Mouse (Mus musculus): ENCODE measurements around the gene Myh3. TPM values are rescaled to one million over a fixed set of nuclear protein-coding genes. Genes with fewer than 3 reads are reported as not detected.

Myh3 gene
- polyA plus RNA-seq, 2 experiments: 192 to 205 TPM

- H3K27ac ChIP-seq (replicated peaks; ENCODE audit: low read depth, low read length): no peak overlapping the region
- no peaks in the 10 kb centered on the region for H3K4me1 ChIP-seq (ENCODE audit: control insufficient read depth, insufficient read depth, low read length)
- H3K4me3 ChIP-seq (replicated peaks; ENCODE audit: low read length): no peak overlapping the region
- H3K4me2 ChIP-seq (replicated peaks; ENCODE audit: low read depth, low read length, severe bottlenecking): no peak overlapping the region
- no peak for TF ChIP-seq POLR2A (IDR thresholded peaks at IDR 0.05; ENCODE audit: borderline replicate concordance, extremely low read depth, insufficient read depth, insufficient read length)
- WGBS: 34% methylated on average over 11 of the region's 11 CpGs
- H3K36me3 ChIP-seq (ENCODE audit: control insufficient read depth, insufficient read depth, low read length): no peaks in the 10 kb centered on the region
- no peaks in the 10 kb centered on the region for H3K9me3 ChIP-seq (ENCODE audit: control insufficient read depth, low read length)
- ATAC-seq (ENCODE audit: low FRiP score, low read depth) (0 out of 2 replicates have a peak, but pooled peaks have one; percentile 13), DNase-seq (ENCODE audit: low spot score) (peak; percentile 64)
- no peaks in the 10 kb centered on the region for H3K27me3 ChIP-seq (ENCODE audit: control insufficient read depth, insufficient read depth, low read length)
- H3K9ac ChIP-seq (ENCODE audit: low read depth, low read length, severe bottlenecking): no peak overlapping the region
These were observed 34.1 kb downstream of the Myh3 start for GRCm38 (mm10) chr11:67112019-67112850.

GRCm38 (mm10) chr11:67112851-67113202 is 34.7 kb downstream of the Myh3 start:
- TF ChIP-seq POLR2A (IDR thresholded peaks at IDR 0.05; ENCODE audit: borderline replicate concordance, extremely low read depth, insufficient read depth, insufficient read length): no peak
- H3K9ac ChIP-seq (ENCODE audit: low read depth, low read length, severe bottlenecking): no peak overlapping the region
- ATAC-seq (ENCODE audit: low FRiP score, low read depth) (peak; percentile 58; the same call in 1 of the 2 replicates), DNase-seq (ENCODE audit: low spot score) (peak; percentile 72)
- H3K27ac ChIP-seq (replicated peaks; ENCODE audit: low read depth, low read length): no peak overlapping the region
- H3K27me3 ChIP-seq (ENCODE audit: control insufficient read depth, insufficient read depth, low read length): no peaks in the 10 kb centered on the region
- no peak overlapping the region for H3K4me3 ChIP-seq (replicated peaks; ENCODE audit: low read length)
- no peak overlapping the region for H3K4me2 ChIP-seq (replicated peaks; ENCODE audit: low read depth, low read length, severe bottlenecking)
- no peaks in the 10 kb centered on the region for H3K9me3 ChIP-seq (ENCODE audit: control insufficient read depth, low read length)
- no peaks in the 10 kb centered on the region for H3K36me3 ChIP-seq (ENCODE audit: control insufficient read depth, insufficient read depth, low read length)
- no peaks in the 10 kb centered on the region for H3K4me1 ChIP-seq (ENCODE audit: control insufficient read depth, insufficient read depth, low read length)
- WGBS: 45% methylated on average over 11 of the region's 11 CpGs

- DNase-seq (ENCODE audit: low spot score) (no peak), ATAC-seq (ENCODE audit: low FRiP score, low read depth) (no peak)
- Histone ChIP-seq H3K4me3 (replicated peaks; ENCODE audit: low read length) (no peak overlapping the region), H3K4me1 (ENCODE audit: control insufficient read depth, insufficient read depth, low read length) (no peaks in the 10 kb centered on the region), H3K4me2 (replicated peaks; ENCODE audit: low read depth, low read length, severe bottlenecking) (no peak overlapping the region), H3K27ac (replicated peaks; ENCODE audit: low read depth, low read length) (no peak overlapping the region), H3K36me3 (ENCODE audit: control insufficient read depth, insufficient read depth, low read length) (no peaks in the 10 kb centered on the region), H3K27me3 (ENCODE audit: control insufficient read depth, insufficient read depth, low read length) (no peaks in the 10 kb centered on the region), H3K9ac (ENCODE audit: low read depth, low read length, severe bottlenecking) (no peak overlapping the region), H3K9me3 (ENCODE audit: control insufficient read depth, low read length) (no peaks in the 10 kb centered on the region)
- WGBS: 90% methylated on average over 6 of the region's 6 CpGs
- TF ChIP-seq POLR2A (IDR thresholded peaks at IDR 0.05; ENCODE audit: borderline replicate concordance, extremely low read depth, insufficient read depth, insufficient read length): no peak
These were observed 35.3 kb downstream of the Myh3 start for GRCm38 (mm10) chr11:67113381-67113780.

GRCm38 (mm10) chr11:67114261-67114660 is 36.2 kb downstream of the Myh3 start:
- H3K4me3 ChIP-seq (replicated peaks; ENCODE audit: low read length): no peak overlapping the region
- H3K27me3 ChIP-seq (ENCODE audit: control insufficient read depth, insufficient read depth, low read length): no peaks in the 10 kb centered on the region
- no peaks in the 10 kb centered on the region for H3K9me3 ChIP-seq (ENCODE audit: control insufficient read depth, low read length)
- ATAC-seq (ENCODE audit: low FRiP score, low read depth) (no peak), DNase-seq (ENCODE audit: low spot score) (no peak)
- TF ChIP-seq POLR2A (IDR thresholded peaks at IDR 0.05; ENCODE audit: borderline replicate concordance, extremely low read depth, insufficient read depth, insufficient read length): no peak
- WGBS: 85% methylated on average over 5 of the region's 5 CpGs
- no peaks in the 10 kb centered on the region for H3K4me1 ChIP-seq (ENCODE audit: control insufficient read depth, insufficient read depth, low read length)
- H3K9ac ChIP-seq (ENCODE audit: low read depth, low read length, severe bottlenecking): no peak overlapping the region
- H3K36me3 ChIP-seq (ENCODE audit: control insufficient read depth, insufficient read depth, low read length): no peaks in the 10 kb centered on the region
- H3K27ac ChIP-seq (replicated peaks; ENCODE audit: low read depth, low read length): no peak overlapping the region
- no peak overlapping the region for H3K4me2 ChIP-seq (replicated peaks; ENCODE audit: low read depth, low read length, severe bottlenecking)

- DNase-seq (ENCODE audit: low spot score): no peak
- Histone ChIP-seq H3K9me3 (ENCODE audit: control insufficient read depth, low read length) (no peaks in the 10 kb centered on the region), H3K4me3 (replicated peaks; ENCODE audit: low read length) (no peak overlapping the region), H3K9ac (ENCODE audit: low read depth, low read length, severe bottlenecking) (no peak overlapping the region), H3K27ac (replicated peaks; ENCODE audit: low read depth, low read length) (no peak overlapping the region), H3K4me2 (replicated peaks; ENCODE audit: low read depth, low read length, severe bottlenecking) (no peak overlapping the region), H3K4me1 (ENCODE audit: control insufficient read depth, insufficient read depth, low read length) (no peaks in the 10 kb centered on the region), H3K36me3 (ENCODE audit: control insufficient read depth, insufficient read depth, low read length) (no peaks in the 10 kb centered on the region), H3K27me3 (ENCODE audit: control insufficient read depth, insufficient read depth, low read length) (no peaks in the 10 kb centered on the region)
- WGBS: 87% methylated on average over 12 of the region's 12 CpGs
- no peak for TF ChIP-seq POLR2A (IDR thresholded peaks at IDR 0.05; ENCODE audit: borderline replicate concordance, extremely low read depth, insufficient read depth, insufficient read length)
- no peak for ATAC-seq (ENCODE audit: low FRiP score, low read depth)
These were observed 36.8 kb downstream of the Myh3 start for GRCm38 (mm10) chr11:67114901-67115300.

Data from limb, embryonic 14.5 days (tissue).